Mouse (Mus musculus) kidney, adult 2 months (tissue): ENCODE results near the gene B4galnt1.

Source experiments
- CTCF ChIP-seq: fragments of 200-500 bp; conservative IDR thresholded peaks from 2 replicates; pipeline ENCODE4 v1.5.1; 2011; ENCODE audit warnings: low read depth, mild to moderate bottlenecking, control low read depth, low read length, moderate library complexity, mixed read lengths; ENCODE audit not compliant: insufficient read depth, insufficient read length
- POLR2A ChIP-seq: fragments of 200-500 bp; IDR thresholded peaks from one replicate; pipeline ENCODE4 v1.6.1; 2011; ENCODE audit warnings: low read depth, low read length, control low read depth

DNA sequence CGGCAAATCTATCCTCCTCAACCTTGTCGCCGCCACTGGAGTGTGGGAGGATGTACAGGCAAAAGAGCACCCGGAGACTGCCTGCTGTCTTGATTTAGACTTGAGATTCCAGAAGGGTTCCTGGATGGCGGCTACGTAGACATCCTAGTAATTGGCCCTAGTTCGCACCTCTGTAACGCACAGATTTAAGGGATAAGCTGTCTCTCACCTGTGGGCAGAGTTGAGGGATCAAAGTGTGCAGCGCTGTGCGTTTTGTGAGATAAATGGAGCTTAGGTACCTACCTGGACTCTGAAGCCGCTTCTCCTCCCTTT lies 1.3 kb downstream of the B4galnt1 start:
- TF ChIP-seq CTCF (no peak), POLR2A (no peak)
